Mouse (Mus musculus): ENCODE measurements around the gene Glp2r. TPM values are rescaled to one million over a fixed set of nuclear protein-coding genes. Genes with fewer than 3 reads are reported as not detected.

The Glp2r gene
- polyA plus RNA-seq, 1 experiment from 2014 or later: 0.05 TPM

GRCm38 (mm10) chr11:67656811-67657210 lies 114.1 kb downstream of the Glp2r start:
- Histone ChIP-seq H3K4me1 (replicated peaks; ENCODE audit: control insufficient read depth, insufficient read depth, low read length) (peaks cover 29% of the 10 kb centered on the region), H3K4me3 (replicated peaks; ENCODE audit: low read length) (no peak overlapping the region), H3K4me2 (ENCODE audit: low read length) (no peak overlapping the region), H3K9me3 (ENCODE audit: control insufficient read depth, low read length) (no peaks in the 10 kb centered on the region), H3K36me3 (ENCODE audit: control insufficient read depth, insufficient read depth) (no peaks in the 10 kb centered on the region), H3K27ac (ENCODE audit: low read length) (no peak overlapping the region), H3K9ac (replicated peaks; ENCODE audit: low read depth, low read length) (no peak overlapping the region), H3K27me3 (replicated peaks; ENCODE audit: control insufficient read depth, insufficient read depth, low read length) (no peaks in the 10 kb centered on the region)
- ATAC-seq: no peak
- 90% methylated on average over 9 of the region's 9 CpGs for WGBS

GRCm38 (mm10) chr11:67656366-67656765 lies 114.6 kb downstream of the Glp2r start:
- no peak for ATAC-seq
- no peak overlapping the region for H3K27ac ChIP-seq (ENCODE audit: low read length)
- no peak overlapping the region for H3K4me2 ChIP-seq (ENCODE audit: low read length)
- no peaks in the 10 kb centered on the region for H3K27me3 ChIP-seq (replicated peaks; ENCODE audit: control insufficient read depth, insufficient read depth, low read length)
- H3K9ac ChIP-seq (replicated peaks; ENCODE audit: low read depth, low read length): no peak overlapping the region
- 88% methylated on average over 7 of the region's 7 CpGs for WGBS
- H3K9me3 ChIP-seq (ENCODE audit: control insufficient read depth, low read length): no peaks in the 10 kb centered on the region
- H3K36me3 ChIP-seq (ENCODE audit: control insufficient read depth, insufficient read depth): no peaks in the 10 kb centered on the region
- H3K4me1 ChIP-seq (replicated peaks; ENCODE audit: control insufficient read depth, insufficient read depth, low read length): peaks cover 29% of the 10 kb centered on the region
- no peak overlapping the region for H3K4me3 ChIP-seq (replicated peaks; ENCODE audit: low read length)

GRCm38 (mm10) chr11:67655236-67655959 lies 115.6 kb downstream of the Glp2r start:
- H3K27ac ChIP-seq (ENCODE audit: low read length): no peak overlapping the region
- no peak overlapping the region for H3K4me3 ChIP-seq (replicated peaks; ENCODE audit: low read length)
- H3K9me3 ChIP-seq (ENCODE audit: control insufficient read depth, low read length): no peaks in the 10 kb centered on the region
- WGBS: 55% methylated on average over 17 of the region's 17 CpGs
- no peak overlapping the region for H3K9ac ChIP-seq (replicated peaks; ENCODE audit: low read depth, low read length)
- peaks cover 29% of the 10 kb centered on the region for H3K4me1 ChIP-seq (replicated peaks; ENCODE audit: control insufficient read depth, insufficient read depth, low read length)
- H3K4me2 ChIP-seq (ENCODE audit: low read length): no peak overlapping the region
- no peaks in the 10 kb centered on the region for H3K27me3 ChIP-seq (replicated peaks; ENCODE audit: control insufficient read depth, insufficient read depth, low read length)
- H3K36me3 ChIP-seq (ENCODE audit: control insufficient read depth, insufficient read depth): no peaks in the 10 kb centered on the region
- ATAC-seq: peak; percentile 49

GRCm38 (mm10) chr11:67654514-67654913 lies 116.4 kb downstream of the Glp2r start:
- no peak overlapping the region for H3K27ac ChIP-seq (ENCODE audit: low read length)
- no peaks in the 10 kb centered on the region for H3K27me3 ChIP-seq (replicated peaks; ENCODE audit: control insufficient read depth, insufficient read depth, low read length)

GRCm38 (mm10) chr11:67653521-67654090 lies 117.3 kb downstream of the Glp2r start:
- 88% methylated on average over 9 of the region's 9 CpGs for WGBS
- Histone ChIP-seq H3K9ac (replicated peaks; ENCODE audit: low read depth, low read length) (no peak overlapping the region), H3K9me3 (ENCODE audit: control insufficient read depth, low read length) (no peaks in the 10 kb centered on the region)

More at GRCm38 (mm10) chr11:67654514-67654913, 116.4 kb downstream of the Glp2r start:
- no peak overlapping the region for H3K4me3 ChIP-seq (replicated peaks; ENCODE audit: low read length)
- no peaks in the 10 kb centered on the region for H3K36me3 ChIP-seq (ENCODE audit: control insufficient read depth, insufficient read depth)
- H3K4me2 ChIP-seq (ENCODE audit: low read length): no peak overlapping the region
- ATAC-seq: no peak
- peaks cover 29% of the 10 kb centered on the region for H3K4me1 ChIP-seq (replicated peaks; ENCODE audit: control insufficient read depth, insufficient read depth, low read length)
- WGBS: 94% methylated on average over 4 of the region's 4 CpGs
- H3K9ac ChIP-seq (replicated peaks; ENCODE audit: low read depth, low read length): no peak overlapping the region
- no peaks in the 10 kb centered on the region for H3K9me3 ChIP-seq (ENCODE audit: control insufficient read depth, low read length)

GRCm38 (mm10) chr11:67652893-67653255 lies 118.1 kb downstream of the Glp2r start:
- no peak for ATAC-seq
- Histone ChIP-seq H3K36me3 (ENCODE audit: control insufficient read depth, insufficient read depth) (no peaks in the 10 kb centered on the region), H3K4me1 (replicated peaks; ENCODE audit: control insufficient read depth, insufficient read depth, low read length) (peaks cover 29% of the 10 kb centered on the region), H3K4me2 (ENCODE audit: low read length) (no peak overlapping the region), H3K9ac (replicated peaks; ENCODE audit: low read depth, low read length) (no peak overlapping the region), H3K4me3 (replicated peaks; ENCODE audit: low read length) (no peak overlapping the region), H3K27ac (ENCODE audit: low read length) (no peak overlapping the region), H3K27me3 (replicated peaks; ENCODE audit: control insufficient read depth, insufficient read depth, low read length) (no peaks in the 10 kb centered on the region), H3K9me3 (ENCODE audit: control insufficient read depth, low read length) (no peaks in the 10 kb centered on the region)
- WGBS: 31% methylated on average over 6 of the region's 6 CpGs

More at GRCm38 (mm10) chr11:67653521-67654090, 117.3 kb downstream of the Glp2r start:
- peaks cover 29% of the 10 kb centered on the region for H3K4me1 ChIP-seq (replicated peaks; ENCODE audit: control insufficient read depth, insufficient read depth, low read length)
- no peak overlapping the region for H3K27ac ChIP-seq (ENCODE audit: low read length)
- no peak overlapping the region for H3K4me3 ChIP-seq (replicated peaks; ENCODE audit: low read length)
- ATAC-seq: no peak
- no peaks in the 10 kb centered on the region for H3K36me3 ChIP-seq (ENCODE audit: control insufficient read depth, insufficient read depth)
- H3K27me3 ChIP-seq (replicated peaks; ENCODE audit: control insufficient read depth, insufficient read depth, low read length): no peaks in the 10 kb centered on the region
- no peak overlapping the region for H3K4me2 ChIP-seq (ENCODE audit: low read length)

- Histone ChIP-seq H3K9ac (replicated peaks; ENCODE audit: low read depth, low read length) (no peak overlapping the region), H3K4me1 (replicated peaks; ENCODE audit: control insufficient read depth, insufficient read depth, low read length) (peaks cover 26% of the 10 kb centered on the region), H3K9me3 (ENCODE audit: control insufficient read depth, low read length) (no peaks in the 10 kb centered on the region), H3K36me3 (ENCODE audit: control insufficient read depth, insufficient read depth) (no peaks in the 10 kb centered on the region), H3K27ac (ENCODE audit: low read length) (no peak overlapping the region), H3K27me3 (replicated peaks; ENCODE audit: control insufficient read depth, insufficient read depth, low read length) (no peaks in the 10 kb centered on the region), H3K4me3 (replicated peaks; ENCODE audit: low read length) (no peak overlapping the region), H3K4me2 (ENCODE audit: low read length) (no peak overlapping the region)
- WGBS: 12% methylated on average over 14 of the region's 14 CpGs
- ATAC-seq: no peak
Measured at GRCm38 (mm10) chr11:67652194-67652892, 118.6 kb downstream of the Glp2r start.

GRCm38 (mm10) chr11:67651731-67652130 lies 119.2 kb downstream of the Glp2r start:
- Histone ChIP-seq H3K9me3 (ENCODE audit: control insufficient read depth, low read length) (no peaks in the 10 kb centered on the region), H3K27me3 (replicated peaks; ENCODE audit: control insufficient read depth, insufficient read depth, low read length) (no peaks in the 10 kb centered on the region), H3K4me3 (replicated peaks; ENCODE audit: low read length) (no peak overlapping the region), H3K4me2 (ENCODE audit: low read length) (no peak overlapping the region), H3K36me3 (ENCODE audit: control insufficient read depth, insufficient read depth) (no peaks in the 10 kb centered on the region), H3K9ac (replicated peaks; ENCODE audit: low read depth, low read length) (no peak overlapping the region), H3K4me1 (replicated peaks; ENCODE audit: control insufficient read depth, insufficient read depth, low read length) (peaks cover 26% of the 10 kb centered on the region), H3K27ac (ENCODE audit: low read length) (no peak overlapping the region)
- WGBS: 71% methylated on average over 6 of the region's 6 CpGs
- ATAC-seq: no peak

- H3K4me1 ChIP-seq (replicated peaks; ENCODE audit: control insufficient read depth, insufficient read depth, low read length): peaks cover 19% of the 10 kb centered on the region
- no peak overlapping the region for H3K9ac ChIP-seq (replicated peaks; ENCODE audit: low read depth, low read length)
- ATAC-seq: no peak
- 51% methylated on average over 10 of the region's 10 CpGs for WGBS
- H3K4me2 ChIP-seq (ENCODE audit: low read length): no peak overlapping the region
- H3K9me3 ChIP-seq (ENCODE audit: control insufficient read depth, low read length): no peaks in the 10 kb centered on the region
- H3K36me3 ChIP-seq (ENCODE audit: control insufficient read depth, insufficient read depth): no peaks in the 10 kb centered on the region
- no peak overlapping the region for H3K4me3 ChIP-seq (replicated peaks; ENCODE audit: low read length)
- H3K27me3 ChIP-seq (replicated peaks; ENCODE audit: control insufficient read depth, insufficient read depth, low read length): no peaks in the 10 kb centered on the region
- H3K27ac ChIP-seq (ENCODE audit: low read length): no peak overlapping the region
Measured at GRCm38 (mm10) chr11:67649971-67650707, 120.8 kb downstream of the Glp2r start.
